Mouse (Mus musculus): ENCODE measurements around the gene Tpx2. TPM values are rescaled to one million over a fixed set of nuclear protein-coding genes. Genes with fewer than 3 reads are reported as not detected.
A peak's percentile ranks its signal among the peaks of the same experiment; 100 is the strongest.

Gene Tpx2
- polyA plus RNA-seq, 1 experiment from 2014 or later, result 25.8 TPM

GRCm38 (mm10) chr2:152828532-152828931 is 19.2 kb upstream of the Tpx2 start:
- peak overlapping the region; percentile 99 for H3K9ac ChIP-seq (replicated peaks)
- no peak for ATAC-seq
- WGBS (ENCODE audit: insufficient replicate concordance), result 5% methylated on average over 1 of the region's 1 CpGs

GRCm38 (mm10) chr2:152829367-152829881 is 18.3 kb upstream of the Tpx2 start:
- TF ChIP-seq EP300 (IDR thresholded peaks at IDR 0.05; ENCODE audit: low read depth), result no peak
- no peak for TF ChIP-seq CTCF (IDR thresholded peaks at IDR 0.05; ENCODE audit: low read depth)

More at GRCm38 (mm10) chr2:152828532-152828931, 19.2 kb upstream of the Tpx2 start:
- Histone ChIP-seq H3K36me3 (replicated peaks; ENCODE audit: insufficient read depth, low read length) (peaks cover 46% of the 10 kb centered on the region), H3K9me3 (ENCODE audit: low read length) (no peaks in the 10 kb centered on the region), H3K4me2 (ENCODE audit: low read depth, low read length) (peak overlapping the region; percentile 84), H3K27me3 (ENCODE audit: insufficient read depth, low read length) (no peaks in the 10 kb centered on the region), H3K27ac (ENCODE audit: low read depth) (peak overlapping the region; percentile 99), H3K4me3 (ENCODE audit: low read depth, low read length) (peak overlapping the region; percentile 96), H3K4me1 (ENCODE audit: insufficient read depth) (peaks cover 50% of the 10 kb centered on the region)
- peak; percentile 44 for DNase-seq
- no peak for TF ChIP-seq EP300 (IDR thresholded peaks at IDR 0.05; ENCODE audit: low read depth)
- TF ChIP-seq CTCF (IDR thresholded peaks at IDR 0.05; ENCODE audit: low read depth), result no peak

GRCm38 (mm10) chr2:152830021-152830921 is 17.5 kb upstream of the Tpx2 start:
- peak overlapping the region; percentile 99 for H3K9ac ChIP-seq (replicated peaks)
- peak; percentile 94 for DNase-seq
- H3K27ac ChIP-seq (ENCODE audit: low read depth), result peak overlapping the region; percentile 99
- 2% methylated on average over 29 of the region's 31 CpGs for WGBS (ENCODE audit: insufficient replicate concordance)
- TF ChIP-seq CTCF (IDR thresholded peaks at IDR 0.05; ENCODE audit: low read depth) (peak; percentile 87), EP300 (IDR thresholded peaks at IDR 0.05; ENCODE audit: low read depth) (no peak; the same call in 1 of the 2 replicates)
- H3K4me2 ChIP-seq (ENCODE audit: low read depth, low read length), result peak overlapping the region; percentile 84
- H3K27me3 ChIP-seq (ENCODE audit: insufficient read depth, low read length), result no peaks in the 10 kb centered on the region
- no peaks in the 10 kb centered on the region for H3K9me3 ChIP-seq (ENCODE audit: low read length)
- H3K36me3 ChIP-seq (replicated peaks; ENCODE audit: insufficient read depth, low read length), result peaks cover 31% of the 10 kb centered on the region
- peak overlapping the region; percentile 96 for H3K4me3 ChIP-seq (ENCODE audit: low read depth, low read length)
- peak; percentile 81 for ATAC-seq
- peaks cover 36% of the 10 kb centered on the region for H3K4me1 ChIP-seq (ENCODE audit: insufficient read depth)

More at GRCm38 (mm10) chr2:152829367-152829881, 18.3 kb upstream of the Tpx2 start:
- Histone ChIP-seq H3K4me3 (ENCODE audit: low read depth, low read length) (peak overlapping the region; percentile 96), H3K9me3 (ENCODE audit: low read length) (no peaks in the 10 kb centered on the region), H3K4me2 (ENCODE audit: low read depth, low read length) (peak overlapping the region; percentile 84), H3K27me3 (ENCODE audit: insufficient read depth, low read length) (no peaks in the 10 kb centered on the region), H3K4me1 (ENCODE audit: insufficient read depth) (peaks cover 43% of the 10 kb centered on the region), H3K9ac (replicated peaks) (peak overlapping the region; percentile 99), H3K36me3 (replicated peaks; ENCODE audit: insufficient read depth, low read length) (peaks cover 38% of the 10 kb centered on the region), H3K27ac (ENCODE audit: low read depth) (peak overlapping the region; percentile 99)
- DNase-seq (peak; percentile 37), ATAC-seq (no peak)
- WGBS (ENCODE audit: insufficient replicate concordance), result 61% methylated on average over 23 of the region's 23 CpGs

GRCm38 (mm10) chr2:152831019-152831878 is 16.5 kb upstream of the Tpx2 start, which contains the start of gene Bcl2l1:
Gene Bcl2l1, minus strand, starts transcription at chr2:152831728.
- Histone ChIP-seq H3K9me3 (ENCODE audit: low read length) (no peaks in the 10 kb centered on the region), H3K4me1 (ENCODE audit: insufficient read depth) (peaks cover 26% of the 10 kb centered on the region), H3K27me3 (ENCODE audit: insufficient read depth, low read length) (no peaks in the 10 kb centered on the region), H3K9ac (replicated peaks) (peak within 1 kb of the TSS; percentile 99), H3K4me3 (ENCODE audit: low read depth, low read length) (peak within 1 kb of the TSS; percentile 96), H3K4me2 (ENCODE audit: low read depth, low read length) (peak within 1 kb of the TSS; percentile 84), H3K36me3 (replicated peaks; ENCODE audit: insufficient read depth, low read length) (peaks cover 22% of the 10 kb centered on the region), H3K27ac (ENCODE audit: low read depth) (peak within 1 kb of the TSS; percentile 99)
- WGBS (ENCODE audit: insufficient replicate concordance), result under 1% methylated on average over 71 of the region's 74 CpGs
- DNase-seq (peak; percentile 98), ATAC-seq (peak; percentile 90)
- TF ChIP-seq CTCF (IDR thresholded peaks at IDR 0.05; ENCODE audit: low read depth), result peak; percentile 99
- 0 out of 2 replicates have a peak, but pooled peaks have one; percentile 42 for TF ChIP-seq EP300 (IDR thresholded peaks at IDR 0.05; ENCODE audit: low read depth)

- Histone ChIP-seq H3K27ac (ENCODE audit: low read depth) (no peak overlapping the region), H3K4me2 (ENCODE audit: low read depth, low read length) (no peak overlapping the region), H3K27me3 (ENCODE audit: insufficient read depth, low read length) (no peaks in the 10 kb centered on the region), H3K9ac (replicated peaks) (no peak overlapping the region), H3K4me3 (ENCODE audit: low read depth, low read length) (no peak overlapping the region), H3K4me1 (ENCODE audit: insufficient read depth) (no peaks in the 10 kb centered on the region), H3K9me3 (ENCODE audit: low read length) (no peaks in the 10 kb centered on the region), H3K36me3 (replicated peaks; ENCODE audit: insufficient read depth, low read length) (no peaks in the 10 kb centered on the region)
- no peak for DNase-seq
- no peak for ATAC-seq
- 84% methylated on average over 2 of the region's 2 CpGs for WGBS (ENCODE audit: insufficient replicate concordance)
- TF ChIP-seq EP300 (IDR thresholded peaks at IDR 0.05; ENCODE audit: low read depth), result no peak
- TF ChIP-seq CTCF (IDR thresholded peaks at IDR 0.05; ENCODE audit: low read depth), result no peak
Observed at GRCm38 (mm10) chr2:152839256-152839655, 8.5 kb upstream of the Tpx2 start.

Data from liver, postnatal 0 days (tissue).